Mouse (Mus musculus): Measurements from ENCODE around the gene Ip6k3.

Gene Ip6k3

GRCm38 (mm10) chr17:27181666-27182065, 14.1 kb upstream of the Ip6k3 start:
- DNase-seq, result no peak

GRCm38 (mm10) chr17:27179681-27180280, 12.2 kb upstream of the Ip6k3 start:
- DNase-seq, result no peak

GRCm38 (mm10) chr17:27178427-27179177, 11.0 kb upstream of the Ip6k3 start:
- DNase-seq, result no peak

GRCm38 (mm10) chr17:27178019-27178418, 10.4 kb upstream of the Ip6k3 start:
- no peak for DNase-seq

- no peak for DNase-seq
Measured at GRCm38 (mm10) chr17:27176754-27177153, 9.2 kb upstream of the Ip6k3 start.

- DNase-seq, result no peak
Measured at GRCm38 (mm10) chr17:27176287-27176686, 8.7 kb upstream of the Ip6k3 start.

- DNase-seq, result no peak
Measured at GRCm38 (mm10) chr17:27175196-27175874, 7.7 kb upstream of the Ip6k3 start.

- no peak for DNase-seq
Measured at GRCm38 (mm10) chr17:27173715-27174114, 6.1 kb upstream of the Ip6k3 start.

GRCm38 (mm10) chr17:27172459-27172858, 4.9 kb upstream of the Ip6k3 start:
- DNase-seq, result no peak

- no peak for DNase-seq
Measured at GRCm38 (mm10) chr17:27171121-27171520, 3.5 kb upstream of the Ip6k3 start.

GRCm38 (mm10) chr17:27169952-27170695, 2.5 kb upstream of the Ip6k3 start:
- no peak for DNase-seq

GRCm38 (mm10) chr17:27168569-27168968, 974 bp upstream of the Ip6k3 start:
- no peak for DNase-seq

- DNase-seq, result no peak
Measured at GRCm38 (mm10) chr17:27166901-27167300, 694 bp downstream of the Ip6k3 start.

GRCm38 (mm10) chr17:27165054-27165773, 2.4 kb downstream of the Ip6k3 start:
- no peak for DNase-seq

- DNase-seq, result no peak
Measured at GRCm38 (mm10) chr17:27160905-27161304, 6.7 kb downstream of the Ip6k3 start.

GRCm38 (mm10) chr17:27159169-27159568, 8.4 kb downstream of the Ip6k3 start:
- DNase-seq, result no peak

- DNase-seq, result no peak
Measured at GRCm38 (mm10) chr17:27158439-27158838, 9.2 kb downstream of the Ip6k3 start.

- no peak for DNase-seq
Measured at GRCm38 (mm10) chr17:27155752-27156151, 11.8 kb downstream of the Ip6k3 start.

- DNase-seq, result no peak
Measured at GRCm38 (mm10) chr17:27154881-27155280, 12.7 kb downstream of the Ip6k3 start.

- DNase-seq, result no peak
Measured at GRCm38 (mm10) chr17:27154256-27154655, 13.3 kb downstream of the Ip6k3 start.

GRCm38 (mm10) chr17:27153773-27154193, 13.8 kb downstream of the Ip6k3 start:
- DNase-seq, result no peak

GRCm38 (mm10) chr17:27152976-27153723, 14.4 kb downstream of the Ip6k3 start:
- no peak for DNase-seq
